Mouse (Mus musculus) urinary bladder, adult 18-20 months (tissue): ENCODE data around the gene Mcm3.
"Not testable (repeated sequence)": the region's sequence is repeated elsewhere in the genome, so short reads cannot be mapped to it uniquely, and the experiment has no call there.

Experiments used
- DNase-seq, 2 experiments: peaks; one replicate each; pipeline ENCODE4 v3.0.0; 2022; ENCODE audit warnings: low spot score in 2 of 2, mixed read lengths in 2 of 2

Gene Mcm3

GRCm38 (mm10) chr1:20801682-20802390 lies 18.3 kb downstream of the Mcm3 start:
- no peak for DNase-seq

- no peak for DNase-seq
These were observed 18.8 kb downstream of the Mcm3 start for GRCm38 (mm10) chr1:20801275-20801674.

GRCm38 (mm10) chr1:20795178-20795577 lies 24.9 kb downstream of the Mcm3 start:
- no peak for DNase-seq

- no peak for DNase-seq
These were observed 25.4 kb downstream of the Mcm3 start for GRCm38 (mm10) chr1:20794760-20795159.

- DNase-seq, result no peak
These were observed 28.7 kb downstream of the Mcm3 start for GRCm38 (mm10) chr1:20791414-20791813.

- DNase-seq, result not testable (repeated sequence)
These were observed 29.6 kb downstream of the Mcm3 start, which contains the start of gene Il17f for GRCm38 (mm10) chr1:20790517-20790916. Gene Il17f, minus strand, starts transcription at chr1:20790617.

GRCm38 (mm10) chr1:20788419-20788818 lies 31.7 kb downstream of the Mcm3 start:
- DNase-seq, result no peak

- DNase-seq, result no peak
These were observed 33.1 kb downstream of the Mcm3 start for GRCm38 (mm10) chr1:20787046-20787445.

GRCm38 (mm10) chr1:20778366-20778765 lies 41.7 kb downstream of the Mcm3 start:
- no peak for DNase-seq

- DNase-seq, result not testable (repeated sequence)
These were observed 45.9 kb downstream of the Mcm3 start for GRCm38 (mm10) chr1:20774026-20774730.

- DNase-seq, result no peak
These were observed 53.6 kb downstream of the Mcm3 start for GRCm38 (mm10) chr1:20766526-20766925.

GRCm38 (mm10) chr1:20761411-20761810 lies 58.7 kb downstream of the Mcm3 start:
- DNase-seq, result no peak

GRCm38 (mm10) chr1:20760331-20760730 lies 59.8 kb downstream of the Mcm3 start:
- DNase-seq, result no peak

GRCm38 (mm10) chr1:20759799-20760198 lies 60.3 kb downstream of the Mcm3 start:
- no peak for DNase-seq

- DNase-seq, result no peak
These were observed 62.5 kb downstream of the Mcm3 start for GRCm38 (mm10) chr1:20757586-20757985.

GRCm38 (mm10) chr1:20754439-20754838 lies 65.7 kb downstream of the Mcm3 start:
- no peak for DNase-seq
